Mouse (Mus musculus): ENCODE measurements around the gene Olfr65. TPM values are rescaled to one million over a fixed set of nuclear protein-coding genes. Genes with fewer than 3 reads are reported as not detected.

Olfr65 gene
- polyA plus RNA-seq (2017; shearing (Covaris generic)), result not detected

GRCm38 (mm10) chr7:103903187-103903586 lies at the start of gene Olfr65:
Olfr65 (plus strand) TSS chr7:103903487.

GRCm38 (mm10) chr7:103886152-103886551 lies 17.1 kb upstream of the Olfr65 start, which contains the start of gene Olfr66:
Olfr66 (minus strand) TSS chr7:103886252.

GRCm38 (mm10) chr7:103894385-103894784 lies 8.9 kb upstream of the Olfr65 start, which contains the start of gene Olfr64:
Olfr64 (minus strand) TSS chr7:103894485.

GRCm38 (mm10) chr7:103928525-103928924 lies 25.2 kb downstream of the Olfr65 start, which contains the start of gene Olfr631:
Olfr631 (plus strand) TSS chr7:103928825.

GRCm38 (mm10) chr7:103934264-103934663 lies 31.0 kb downstream of the Olfr65 start, which contains the start of gene Olfr632:
Olfr632 (plus strand) TSS chr7:103934347.

GRCm38 (mm10) chr7:103944137-103944536 lies 40.9 kb downstream of the Olfr65 start, which contains the start of gene Olfr633:
Olfr633 (plus strand) TSS chr7:103944437.

Other genes starting within 250 kb of the Olfr65 start
- not detected for gene Olfr623, start 239.8 kb upstream of the Olfr65 start, polyA plus RNA-seq (2017; shearing (Covaris generic))
- not detected for gene Olfr624, start 232.3 kb upstream of the Olfr65 start, polyA plus RNA-seq (2017; shearing (Covaris generic))
- gene Olfr625-ps1, start 220.8 kb upstream of the Olfr65 start, polyA plus RNA-seq (2017; shearing (Covaris generic)), result not detected
- gene Olfr243, start 188.8 kb upstream of the Olfr65 start, polyA plus RNA-seq (2017; shearing (Covaris generic)), result not detected
- not detected for gene Olfr628, start 173.1 kb upstream of the Olfr65 start, polyA plus RNA-seq (2017; shearing (Covaris generic))
- gene Olfr629, start 158.5 kb upstream of the Olfr65 start, polyA plus RNA-seq (2017; shearing (Covaris generic)), result not detected
- not detected for gene Olfr630, start 146.2 kb upstream of the Olfr65 start, polyA plus RNA-seq (2017; shearing (Covaris generic))
- not detected for gene Olfr69, start 131.9 kb upstream of the Olfr65 start, polyA plus RNA-seq (2017; shearing (Covaris generic))
- gene Olfr68, start 123.8 kb upstream of the Olfr65 start, polyA plus RNA-seq (2017; shearing (Covaris generic)), result 0.14 TPM
- gene Olfr67, start 111.7 kb upstream of the Olfr65 start, polyA plus RNA-seq (2017; shearing (Covaris generic)), result not detected
- not detected for gene Hbb-bt, start 89.5 kb upstream of the Olfr65 start, polyA plus RNA-seq (2017; shearing (Covaris generic))
- gene Hbb-bs, start 75.4 kb upstream of the Olfr65 start, polyA plus RNA-seq (2017; shearing (Covaris generic)), result 1.6 TPM
- gene Hbb-bh2, start 63.0 kb upstream of the Olfr65 start, polyA plus RNA-seq (2017; shearing (Covaris generic)), result not detected
- gene Hbb-bh1, start 60.3 kb upstream of the Olfr65 start, polyA plus RNA-seq (2017; shearing (Covaris generic)), result not detected
- gene Hbb-y, start 50.3 kb upstream of the Olfr65 start, polyA plus RNA-seq (2017; shearing (Covaris generic)), result not detected
- gene Olfr66, start 17.2 kb upstream of the Olfr65 start, polyA plus RNA-seq (2017; shearing (Covaris generic)), result not detected
- gene Olfr64, start 9.0 kb upstream of the Olfr65 start, polyA plus RNA-seq (2017; shearing (Covaris generic)), result not detected
- not detected for gene Olfr631, start 25.3 kb downstream of the Olfr65 start, polyA plus RNA-seq (2017; shearing (Covaris generic))
- gene Olfr632, start 30.9 kb downstream of the Olfr65 start, polyA plus RNA-seq (2017; shearing (Covaris generic)), result not detected
- gene Olfr633, start 41.0 kb downstream of the Olfr65 start, polyA plus RNA-seq (2017; shearing (Covaris generic)), result not detected
- gene Olfr635, start 67.7 kb downstream of the Olfr65 start, polyA plus RNA-seq (2017; shearing (Covaris generic)), result 0.06 TPM
- not detected for gene Olfr638, start 95.3 kb downstream of the Olfr65 start, polyA plus RNA-seq (2017; shearing (Covaris generic))
- not detected for gene Olfr639, start 113.8 kb downstream of the Olfr65 start, polyA plus RNA-seq (2017; shearing (Covaris generic))
- not detected for gene Olfr640, start 122.1 kb downstream of the Olfr65 start, polyA plus RNA-seq (2017; shearing (Covaris generic))
- gene Olfr641, start 132.0 kb downstream of the Olfr65 start, polyA plus RNA-seq (2017; shearing (Covaris generic)), result not detected
- gene Olfr642, start 149.2 kb downstream of the Olfr65 start, polyA plus RNA-seq (2017; shearing (Covaris generic)), result not detected
- gene 4930516K23Rik, start 158.0 kb downstream of the Olfr65 start, polyA plus RNA-seq (2017; shearing (Covaris generic)), result 0.25 TPM
- not detected for gene Olfr644, start 168.4 kb downstream of the Olfr65 start, polyA plus RNA-seq (2017; shearing (Covaris generic))
- not detected for gene Olfr645, start 182.0 kb downstream of the Olfr65 start, polyA plus RNA-seq (2017; shearing (Covaris generic))
- gene Olfr646, start 201.4 kb downstream of the Olfr65 start, polyA plus RNA-seq (2017; shearing (Covaris generic)), result not detected
- not detected for gene Ubqln5, start 226.3 kb downstream of the Olfr65 start, polyA plus RNA-seq (2017; shearing (Covaris generic))
- gene Olfr643, start 233.9 kb downstream of the Olfr65 start, polyA plus RNA-seq (2017; shearing (Covaris generic)), result not detected
- gene Ubqln3, start 239.8 kb downstream of the Olfr65 start, polyA plus RNA-seq (2017; shearing (Covaris generic)), result not detected
- gene Ubqlnl, start 247.1 kb downstream of the Olfr65 start, polyA plus RNA-seq (2017; shearing (Covaris generic)), result not detected

Data from effector memory CD4-positive, alpha-beta T cell, adult 5 months (primary cell).